Mouse (Mus musculus) CD4-positive helper T cell, adult 2 months (primary cell): ENCODE data around the gene Mul1.

Source experiments
- DNase-seq: peaks from one replicate; pipeline ENCODE4 v3.0.0-alpha.2; 2012; ENCODE audit warnings: low read depth, missing footprints, low spot score

Gene Mul1

GRCm38 (mm10) chr4:138440062-138440461 lies 5.6 kb downstream of the Mul1 start:
- no peak for DNase-seq

- DNase-seq = no peak
Measured at GRCm38 (mm10) chr4:138444941-138445340, 10.5 kb downstream of the Mul1 start.

- no peak for DNase-seq
Measured at GRCm38 (mm10) chr4:138446981-138447380, 12.5 kb downstream of the Mul1 start.

GRCm38 (mm10) chr4:138447387-138447786 lies 12.9 kb downstream of the Mul1 start:
- peak; percentile 78 for DNase-seq

GRCm38 (mm10) chr4:138447827-138448602 lies 13.5 kb downstream of the Mul1 start:
- no peak for DNase-seq

GRCm38 (mm10) chr4:138448872-138449615 lies 14.6 kb downstream of the Mul1 start:
- DNase-seq = no peak

GRCm38 (mm10) chr4:138449636-138450314 lies 15.3 kb downstream of the Mul1 start:
- no peak for DNase-seq

- DNase-seq = no peak
Measured at GRCm38 (mm10) chr4:138452306-138453096, 18.0 kb downstream of the Mul1 start.

- DNase-seq = no peak
Measured at GRCm38 (mm10) chr4:138453097-138453752, 18.8 kb downstream of the Mul1 start.

- peak; percentile 61 for DNase-seq
Measured at GRCm38 (mm10) chr4:138453753-138454570, 19.5 kb downstream of the Mul1 start, which contains the start of gene Camk2n1. TSS of gene Camk2n1 (plus strand) at chr4:138454314.

GRCm38 (mm10) chr4:138454571-138455140 lies 20.2 kb downstream of the Mul1 start:
- DNase-seq = peak; percentile 47

- DNase-seq = peak; percentile 14
Measured at GRCm38 (mm10) chr4:138455141-138455955, 20.9 kb downstream of the Mul1 start.

- DNase-seq = peak; percentile 43
Measured at GRCm38 (mm10) chr4:138455956-138456341, 21.5 kb downstream of the Mul1 start.

- DNase-seq = peak; percentile 36
Measured at GRCm38 (mm10) chr4:138456536-138456935, 22.1 kb downstream of the Mul1 start.

- no peak for DNase-seq
Measured at GRCm38 (mm10) chr4:138457091-138457490, 22.6 kb downstream of the Mul1 start.

GRCm38 (mm10) chr4:138458171-138458570 lies 23.7 kb downstream of the Mul1 start:
- DNase-seq = no peak

GRCm38 (mm10) chr4:138458735-138459440 lies 24.4 kb downstream of the Mul1 start:
- DNase-seq = no peak

GRCm38 (mm10) chr4:138459775-138460174 lies 25.3 kb downstream of the Mul1 start:
- DNase-seq = no peak
